Mouse (Mus musculus) liver, embryonic 14.5 days (tissue): ENCODE measurements around the gene Carmil2. TPM values are rescaled to one million over a fixed set of nuclear protein-coding genes. Genes with fewer than 3 reads are reported as not detected.

Source experiments
- ATAC-seq: fragments of 200-750 bp; cut with Nextera tagmentation; 2 replicates; pipeline ENCODE4 v1.8.0; 2017; ENCODE audit warnings: moderate number of reproducible peaks, mild to moderate bottlenecking, moderate library complexity; ENCODE audit not compliant: insufficient read depth
- DNase-seq, 3 experiments: peaks; one replicate each; pipeline ENCODE4 v3.0.0-alpha.2; 2012 to 2013; ENCODE audit warnings: low read depth in 3 of 3, low spot score in 3 of 3
- H3K27ac ChIP-seq: fragments of 300-500 bp; sonication (generic); 2 replicates; pipeline ENCODE4 v1.5.1; 2014; ENCODE audit warnings: moderate library complexity, mild to moderate bottlenecking, control low read depth, inconsistent platforms
- H3K27me3 ChIP-seq: fragments of 300-500 bp; sonication (generic); 2 replicates; pipeline ENCODE4 v1.6.1; 2014; ENCODE audit warnings: mild to moderate bottlenecking, low read length, moderate library complexity; ENCODE audit not compliant: control insufficient read depth, insufficient read depth
- H3K36me3 ChIP-seq: fragments of 300-500 bp; sonication (generic); replicated peaks from 2 replicates; pipeline ENCODE4 v1.6.1; 2014; ENCODE audit warnings: low read depth; ENCODE audit not compliant: control insufficient read depth, insufficient read depth
- H3K4me1 ChIP-seq, 2 experiments: fragments of 200-500 bp in 1 of 2; fragments of 300-500 bp in 1 of 2; sonication (generic) in 1 of 2; replicated peaks; 2 replicates each; pipeline ENCODE4 v1.6.1; 2012 to 2014; ENCODE audit warnings: antibody characterized with exemption in 1 of 2, inconsistent platforms in 1 of 2, low read length in 1 of 2; ENCODE audit not compliant: control insufficient read depth in 2 of 2, insufficient read depth in 2 of 2
- H3K4me2 ChIP-seq: fragments of 300-500 bp; sonication (generic); 2 replicates; pipeline ENCODE4 v1.6.1; 2014; ENCODE audit warnings: low read depth, mild to moderate bottlenecking, control low read depth, moderate library complexity
- H3K4me3 ChIP-seq, 2 experiments: fragments of 200-500 bp in 1 of 2; fragments of 300-500 bp in 1 of 2; sonication (generic) in 1 of 2; 2 replicates each; pipeline ENCODE4 v1.5.1; 2012 to 2014; ENCODE audit warnings: low read depth in 2 of 2, low read length in 2 of 2, mild to moderate bottlenecking in 2 of 2, control low read depth in 1 of 2, inconsistent platforms in 1 of 2, moderate library complexity in 1 of 2; ENCODE audit not compliant: insufficient read depth in 1 of 2
- H3K9ac ChIP-seq: fragments of 300-500 bp; sonication (generic); replicated peaks from 2 replicates; pipeline ENCODE4 v1.6.1; 2014; ENCODE audit warnings: mild to moderate bottlenecking, control low read depth, moderate library complexity
- H3K9me3 ChIP-seq: fragments of 300-500 bp; sonication (generic); 2 replicates; pipeline ENCODE4 v1.6.1; 2016; ENCODE audit warnings: low read length, mixed read lengths; ENCODE audit not compliant: control insufficient read depth
- CTCF ChIP-seq: IDR thresholded peaks from 2 replicates; pipeline ENCODE4 v1.5.1; 2016; ENCODE audit warnings: antibody characterized with exemption, low read depth, control low read depth
- EP300 ChIP-seq: IDR thresholded peaks from 2 replicates; pipeline ENCODE4 v1.6.1; 2016; ENCODE audit warnings: antibody characterized with exemption, low read depth
- WGBS: fragments of 180-500 bp; shearing (Covaris S2); extraction: QIAGEN DNeasy Blood & Tissue Kit; methylation state at CpG from one replicate; pipeline ENCODE4 v1.1.7; 2014; ENCODE audit not compliant: insufficient replicate concordance; 5-methylcytosine and 5-hydroxymethylcytosine counted together
- polyA plus RNA-seq, 2 experiments: library from polyadenylated mRNA; depleted of rRNA in 1 of 2; stranded (reverse) in 1 of 2; unstranded in 1 of 2; fragments of >200 nt; fragmentation: Nextera tagmentation in 1 of 2; extraction: Ambion mirVana in 1 of 2; gene quantifications; 2 replicates each; pipeline versions ENCODE4 v1.2.1 to v1.2.3; 2012 to 2014

Carmil2 gene
- polyA plus RNA-seq, 2 experiments = 0.24 to 1.3 TPM

DNA sequence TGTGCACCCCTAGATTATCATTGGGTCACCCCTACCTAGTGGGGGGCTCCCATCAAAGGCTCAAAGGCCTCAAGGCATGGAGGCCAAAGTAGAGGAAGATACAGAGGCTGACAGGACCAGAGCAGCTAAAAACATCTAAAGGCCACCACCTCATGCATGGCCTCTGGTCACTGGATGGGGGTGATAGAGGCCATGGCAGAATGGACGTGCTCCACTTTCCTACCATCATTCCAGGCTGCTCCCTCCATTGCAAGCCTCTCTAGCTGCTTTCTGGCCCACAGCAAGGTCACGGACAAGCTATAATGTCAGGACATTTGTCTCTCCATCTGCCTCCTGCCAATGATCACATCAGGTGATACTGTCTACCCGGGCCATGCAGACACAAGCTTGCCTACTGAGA lies 26.2 kb downstream of the Carmil2 start:
- WGBS = 53% methylated on average over 3 of the region's 3 CpGs

DNA sequence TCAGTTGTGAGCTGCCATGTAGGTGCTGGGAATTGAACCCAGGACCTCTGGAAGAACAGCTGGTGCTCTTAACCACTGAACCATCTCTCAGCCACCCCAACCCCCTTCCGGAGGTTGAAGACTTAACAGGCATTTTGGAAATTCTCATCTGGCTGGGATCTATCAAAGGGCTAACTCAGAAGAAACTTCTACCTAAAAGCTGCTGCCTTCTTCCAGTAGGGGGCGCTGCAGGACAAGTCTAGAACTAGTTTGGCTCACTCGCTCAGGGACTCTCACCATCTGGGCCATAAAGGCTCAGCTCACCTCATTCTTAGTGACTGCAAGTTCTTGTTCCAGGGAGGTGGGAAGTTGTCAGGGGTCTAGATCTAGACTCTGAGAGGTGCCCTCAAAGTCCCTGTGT lies 28.1 kb downstream of the Carmil2 start:
- peak; percentile 59 for ATAC-seq
- 5% methylated on average over 3 of the region's 3 CpGs for WGBS
- H3K4me1 ChIP-seq = no peaks in the 10 kb centered on the region
- H3K4me3 ChIP-seq = no peak overlapping the region
- no peaks in the 10 kb centered on the region for H3K36me3 ChIP-seq
- TF ChIP-seq EP300 (no peak), CTCF (peak; percentile 93)
- H3K27ac ChIP-seq = no peak overlapping the region
- no peaks in the 10 kb centered on the region for H3K9me3 ChIP-seq
- H3K27me3 ChIP-seq = no peaks in the 10 kb centered on the region
- H3K4me2 ChIP-seq = no peak overlapping the region
- peak; percentile 72 to 83 (median 81) for DNase-seq
- no peak overlapping the region for H3K9ac ChIP-seq

More for the DNA sequence above, 26.2 kb downstream of the Carmil2 start:
- Histone ChIP-seq H3K4me1 (peaks cover 0 to 2% of the 10 kb centered on the region in 2 experiments; a peak in 1 of 4 replicates), H3K36me3 (no peaks in the 10 kb centered on the region), H3K27me3 (no peaks in the 10 kb centered on the region), H3K4me2 (no peak overlapping the region), H3K9me3 (no peaks in the 10 kb centered on the region), H3K27ac (no peak overlapping the region), H3K4me3 (no peak overlapping the region), H3K9ac (no peak overlapping the region)
- TF ChIP-seq CTCF (no peak), EP300 (no peak)
- DNase-seq (no peak), ATAC-seq (no peak)

DNA sequence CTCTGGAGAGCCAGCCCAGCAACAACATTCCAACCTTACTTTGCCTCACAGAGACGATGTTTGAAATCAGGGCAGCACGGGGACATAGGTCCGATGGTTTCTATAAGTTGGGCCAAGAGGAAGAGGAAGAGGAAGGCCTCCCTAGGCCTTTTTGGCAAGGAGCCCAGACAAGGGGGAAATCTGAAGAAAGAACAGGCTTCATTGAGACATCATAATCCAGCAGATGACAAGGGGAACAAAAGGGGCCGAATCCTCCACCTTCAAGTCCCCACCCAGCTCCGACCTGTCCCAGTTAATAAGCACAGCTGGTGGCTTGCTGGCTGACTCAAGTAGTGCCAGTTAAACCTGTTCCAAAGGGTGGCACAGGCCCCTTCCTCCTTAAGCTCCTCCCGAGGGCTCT lies 29.0 kb downstream of the Carmil2 start:
- no peaks in the 10 kb centered on the region for H3K36me3 ChIP-seq

DNA sequence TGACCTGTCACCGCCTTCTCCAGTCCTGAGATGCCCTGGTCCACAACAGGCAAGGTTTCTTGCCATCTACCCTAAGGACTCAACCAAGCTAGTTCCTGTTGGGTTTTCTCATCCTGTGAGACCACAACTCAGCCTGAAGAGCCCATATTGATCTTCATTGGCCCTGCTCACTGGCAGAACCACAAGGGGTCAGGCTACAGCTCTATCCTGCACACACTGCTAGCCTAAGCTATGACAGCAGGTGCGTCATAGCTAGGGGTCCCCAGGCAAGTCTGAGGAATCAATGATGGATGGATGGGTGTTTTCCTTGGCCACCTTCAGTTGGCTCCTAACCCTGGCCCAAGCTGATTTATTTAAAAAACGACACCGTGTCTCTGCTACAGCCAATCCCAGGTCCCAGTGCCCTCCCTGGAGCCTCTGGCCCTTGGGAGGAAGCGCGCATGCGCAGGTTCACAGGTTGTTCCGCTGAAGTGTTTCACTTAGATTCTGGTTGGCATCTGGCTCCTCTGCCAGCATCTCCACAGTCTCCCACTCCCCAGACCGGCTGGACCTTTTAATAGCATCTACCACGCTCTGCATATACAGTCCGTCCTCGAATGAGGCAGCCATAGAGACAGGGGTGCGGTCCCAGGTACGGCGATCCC lies 30.4 kb downstream of the Carmil2 start:
- H3K9me3 ChIP-seq = no peaks in the 10 kb centered on the region
- DNase-seq (no peak), ATAC-seq (no peak)
- no peak overlapping the region for H3K4me2 ChIP-seq
- peak; percentile 46 for TF ChIP-seq CTCF
- TF ChIP-seq EP300 = no peak
- H3K27me3 ChIP-seq = no peaks in the 10 kb centered on the region
- H3K4me3 ChIP-seq = no peak overlapping the region
- H3K4me1 ChIP-seq = no peaks in the 10 kb centered on the region
- no peak overlapping the region for H3K27ac ChIP-seq
- 82% methylated on average over 15 of the region's 15 CpGs for WGBS
- no peak overlapping the region for H3K9ac ChIP-seq
- H3K36me3 ChIP-seq = no peaks in the 10 kb centered on the region

More for the DNA sequence above, 29.0 kb downstream of the Carmil2 start:
- Histone ChIP-seq H3K4me2 (no peak overlapping the region), H3K4me3 (no peak overlapping the region), H3K9ac (no peak overlapping the region), H3K27ac (no peak overlapping the region), H3K4me1 (no peaks in the 10 kb centered on the region), H3K27me3 (no peaks in the 10 kb centered on the region), H3K9me3 (no peaks in the 10 kb centered on the region)
- 54% methylated on average over 6 of the region's 6 CpGs for WGBS
- DNase-seq (no peak), ATAC-seq (no peak)
- TF ChIP-seq CTCF = no peak
- no peak for TF ChIP-seq EP300

DNA sequence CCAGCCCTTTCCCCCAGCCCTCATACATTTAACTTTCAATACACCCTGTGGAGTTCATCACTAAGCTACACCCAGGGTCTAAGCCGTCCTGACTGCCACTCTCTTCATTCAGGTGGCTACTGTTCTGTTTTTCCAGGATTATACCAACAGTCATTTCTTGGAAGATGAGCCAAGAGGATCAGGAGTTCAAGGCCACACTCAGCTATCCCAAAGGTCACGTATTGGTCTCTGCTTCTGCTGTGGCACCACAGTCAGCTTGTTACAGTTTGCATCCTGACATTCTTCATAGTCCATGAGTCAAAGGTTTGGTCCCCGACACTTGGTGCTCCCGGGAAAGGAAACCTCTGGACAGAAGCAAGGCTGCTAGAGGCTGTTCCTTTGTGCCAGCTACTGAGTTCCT lies 33.6 kb downstream of the Carmil2 start:
- Histone ChIP-seq H3K36me3 (no peaks in the 10 kb centered on the region), H3K9me3 (no peaks in the 10 kb centered on the region), H3K27ac (no peak overlapping the region), H3K4me3 (no peak overlapping the region), H3K4me2 (no peak overlapping the region), H3K4me1 (no peaks in the 10 kb centered on the region), H3K9ac (no peak overlapping the region), H3K27me3 (no peaks in the 10 kb centered on the region)
- TF ChIP-seq CTCF (no peak), EP300 (no peak)
- 64% methylated on average over 4 of the region's 4 CpGs for WGBS
- ATAC-seq = no peak
- DNase-seq = no peak
